Mouse (Mus musculus): Measurements from ENCODE around the gene Dscaml1.

- no peak for TF ChIP-seq CTCF (IDR thresholded peaks at IDR 0.05; ENCODE audit: low read depth)
- TF ChIP-seq EP300 (IDR thresholded peaks at IDR 0.05; ENCODE audit: low read depth): no peak
These were observed 181.9 kb downstream of the Dscaml1 start for GRCm38 (mm10) chr9:45608097-45609031.
